Mouse (Mus musculus): ENCODE results near the gene Gpr33.

Gene Gpr33

DNA sequence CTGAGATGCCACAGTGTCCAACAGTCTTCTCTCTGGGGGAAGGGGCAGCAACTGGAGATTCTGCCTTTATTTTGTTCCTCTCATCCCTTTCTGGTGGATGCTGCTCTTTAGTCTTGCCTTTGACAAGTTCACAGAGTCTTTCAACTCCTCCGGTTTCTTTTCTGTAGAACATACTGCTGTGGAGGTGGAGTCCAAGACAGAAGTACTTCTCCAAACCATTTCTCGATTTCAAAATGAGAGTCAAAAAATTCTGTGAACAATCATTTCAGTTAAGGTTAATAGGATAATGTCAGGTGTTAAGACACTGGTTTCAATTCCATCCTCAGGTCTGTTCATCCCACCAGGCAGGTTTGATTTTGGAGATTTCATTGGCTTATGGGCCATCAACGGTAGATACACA lies at the start of gene Gpr33:
Gene Gpr33, minus strand, starts transcription at position 101 of the 400 bp plus-strand sequence.
- DNase-seq (ENCODE audit: low spot score) = no peak

DNA sequence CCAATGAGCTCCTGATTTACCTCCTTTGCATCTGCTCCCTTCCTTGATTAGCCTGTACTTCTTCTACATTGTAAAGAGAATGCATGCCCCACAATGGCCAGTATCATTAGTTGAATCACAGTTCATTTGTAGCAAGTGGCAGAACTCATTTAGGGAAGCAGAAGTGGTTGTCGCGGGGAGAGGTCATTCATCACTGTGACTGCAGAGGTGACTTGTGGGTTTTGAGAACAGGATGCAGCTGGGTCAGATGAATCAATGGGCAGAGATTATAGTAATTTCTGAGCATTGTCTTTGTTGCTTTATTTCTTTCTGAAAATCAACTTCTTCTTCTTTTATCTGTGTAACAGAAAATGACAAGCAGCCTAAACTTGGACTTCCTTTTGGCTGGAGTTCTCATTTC lies 21.5 kb upstream of the Gpr33 start:
- DNase-seq (ENCODE audit: low spot score) = no peak

DNA sequence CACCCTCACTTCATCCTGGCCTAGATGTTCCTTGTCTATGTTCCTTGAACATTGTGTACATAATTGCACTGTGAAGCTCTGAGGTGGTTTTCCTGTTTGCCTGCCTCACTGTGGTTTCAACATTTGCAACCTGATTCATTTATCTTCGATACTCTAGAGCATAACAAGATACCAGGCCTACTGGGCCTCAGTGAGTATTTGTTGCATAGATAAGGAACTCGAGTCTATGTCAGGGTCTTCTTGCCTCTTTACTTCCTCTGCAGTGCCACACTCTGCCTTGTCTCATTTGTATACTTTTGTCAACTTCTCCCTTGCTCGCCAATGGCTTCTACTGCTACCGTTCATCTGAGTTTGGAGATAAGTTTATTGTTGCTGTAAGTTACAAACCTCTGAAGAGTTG lies 18.5 kb upstream of the Gpr33 start:
- no peak for DNase-seq (ENCODE audit: low spot score)

DNA sequence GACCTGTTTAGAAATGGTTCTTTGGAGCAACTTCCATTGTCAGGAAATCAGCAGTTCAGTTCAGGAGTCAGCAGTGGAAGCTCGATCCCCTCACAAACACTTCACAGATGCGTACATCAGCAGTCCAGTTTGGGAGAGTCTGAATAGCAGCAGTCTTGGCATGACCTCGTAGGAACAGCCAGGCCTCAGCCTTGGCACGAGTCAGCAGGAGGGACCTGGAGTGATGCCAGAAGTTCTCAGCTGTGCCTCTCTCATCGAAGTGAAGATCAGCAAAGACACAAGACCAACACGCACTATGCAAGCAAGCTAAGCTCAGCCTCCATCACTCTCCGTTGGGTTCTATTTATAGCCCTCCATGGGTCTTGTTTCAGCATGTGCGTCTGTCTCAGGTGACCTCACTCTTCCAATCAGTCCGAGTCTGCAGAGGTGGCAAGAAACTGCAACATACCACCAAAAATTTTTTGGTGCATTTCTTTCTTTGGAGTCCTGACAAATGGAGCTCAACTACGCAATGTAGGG lies 15.0 kb upstream of the Gpr33 start:
- DNase-seq (ENCODE audit: low spot score) = no peak

- DNase-seq (ENCODE audit: low spot score) = no peak
These were observed 10.5 kb upstream of the Gpr33 start for GRCm38 (mm10) chr12:52038352-52038751.

- no peak for DNase-seq (ENCODE audit: low spot score)
These were observed 7.1 kb upstream of the Gpr33 start for GRCm38 (mm10) chr12:52034956-52035355.

- no peak for DNase-seq (ENCODE audit: low spot score)
These were observed 4.4 kb upstream of the Gpr33 start for GRCm38 (mm10) chr12:52032276-52032675.

GRCm38 (mm10) chr12:52014494-52015029 lies 13.3 kb downstream of the Gpr33 start:
- DNase-seq (ENCODE audit: low spot score) = no peak

- no peak for DNase-seq (ENCODE audit: low spot score)
These were observed 13.8 kb downstream of the Gpr33 start for GRCm38 (mm10) chr12:52014044-52014443.

DNA sequence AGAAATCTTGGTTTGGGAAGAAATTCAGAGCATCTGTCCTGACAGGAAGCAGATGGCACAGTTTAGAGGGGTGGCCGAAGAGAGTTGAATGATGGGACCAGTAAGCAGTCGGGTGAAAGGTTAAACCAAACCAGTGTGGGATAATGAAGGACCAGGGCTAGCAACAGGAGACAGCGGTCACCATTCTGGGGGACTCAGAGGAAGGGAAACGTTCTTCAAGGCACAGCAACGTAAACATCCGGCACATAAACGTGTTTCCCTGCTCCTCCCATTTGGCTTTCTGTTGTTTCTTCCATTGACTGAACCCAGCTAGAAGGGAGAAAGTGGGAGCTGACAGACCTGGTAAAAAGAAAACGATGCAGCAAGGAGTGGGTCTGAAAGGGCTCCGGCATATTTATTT lies 14.6 kb downstream of the Gpr33 start:
- DNase-seq (ENCODE audit: low spot score) = no peak

DNA sequence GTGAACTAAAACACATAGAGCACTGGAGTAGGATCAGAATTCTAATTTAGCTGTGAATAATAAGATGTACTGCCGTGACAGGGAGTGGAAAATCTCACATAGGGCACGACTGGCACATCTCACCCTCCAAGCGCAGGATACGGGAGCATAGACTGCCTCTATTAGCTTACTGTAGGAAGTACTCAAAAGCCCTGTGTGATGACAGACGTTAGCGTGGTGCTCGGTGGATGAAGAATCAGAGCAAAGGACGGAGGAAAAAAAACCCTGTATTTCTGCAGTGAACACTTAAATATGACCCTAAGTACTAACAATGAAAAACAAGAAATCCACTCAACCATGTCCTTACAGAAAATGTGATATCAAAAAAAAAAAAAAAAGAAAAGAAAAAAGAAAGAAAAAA lies 15.7 kb downstream of the Gpr33 start:
- DNase-seq (ENCODE audit: low spot score) = no peak

DNA sequence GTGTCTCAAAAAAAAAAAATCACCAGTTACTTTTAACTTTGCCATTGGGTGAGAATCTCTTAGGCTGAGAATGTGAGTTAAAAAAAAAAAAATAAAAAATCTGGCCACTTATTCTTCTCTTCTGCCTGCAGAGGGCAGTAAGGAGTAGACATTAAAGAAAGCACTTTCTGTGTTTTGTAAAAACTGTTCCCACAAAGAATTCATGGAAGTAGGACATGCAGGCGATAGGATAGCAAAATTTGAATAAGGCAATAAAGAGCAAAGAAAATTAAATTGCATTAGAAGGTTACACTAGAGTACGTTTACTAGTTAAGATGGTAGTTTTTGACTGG lies 17.3 kb downstream of the Gpr33 start:
- DNase-seq (ENCODE audit: low spot score) = peak; percentile 32

GRCm38 (mm10) chr12:52009928-52010629 lies 17.8 kb downstream of the Gpr33 start:
- DNase-seq (ENCODE audit: low spot score) = no peak

DNA sequence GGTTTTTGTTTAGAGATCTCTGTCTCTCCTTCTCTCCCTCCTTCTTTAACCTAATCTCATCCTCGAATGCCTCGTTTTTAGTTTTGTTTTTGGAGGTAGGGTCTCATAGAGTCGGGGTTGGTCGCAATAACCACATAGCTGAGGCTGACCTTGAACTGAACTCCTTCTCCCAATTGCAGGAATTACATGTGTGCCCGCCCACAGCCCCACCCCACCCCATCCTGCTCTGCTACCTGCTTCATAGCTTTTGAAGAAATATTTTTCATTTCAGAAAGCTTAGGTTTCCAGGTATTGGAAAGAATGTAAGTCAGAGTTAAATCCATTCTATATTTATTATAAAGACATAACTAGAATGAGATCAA lies 21.2 kb downstream of the Gpr33 start:
- no peak for DNase-seq (ENCODE audit: low spot score)

DNA sequence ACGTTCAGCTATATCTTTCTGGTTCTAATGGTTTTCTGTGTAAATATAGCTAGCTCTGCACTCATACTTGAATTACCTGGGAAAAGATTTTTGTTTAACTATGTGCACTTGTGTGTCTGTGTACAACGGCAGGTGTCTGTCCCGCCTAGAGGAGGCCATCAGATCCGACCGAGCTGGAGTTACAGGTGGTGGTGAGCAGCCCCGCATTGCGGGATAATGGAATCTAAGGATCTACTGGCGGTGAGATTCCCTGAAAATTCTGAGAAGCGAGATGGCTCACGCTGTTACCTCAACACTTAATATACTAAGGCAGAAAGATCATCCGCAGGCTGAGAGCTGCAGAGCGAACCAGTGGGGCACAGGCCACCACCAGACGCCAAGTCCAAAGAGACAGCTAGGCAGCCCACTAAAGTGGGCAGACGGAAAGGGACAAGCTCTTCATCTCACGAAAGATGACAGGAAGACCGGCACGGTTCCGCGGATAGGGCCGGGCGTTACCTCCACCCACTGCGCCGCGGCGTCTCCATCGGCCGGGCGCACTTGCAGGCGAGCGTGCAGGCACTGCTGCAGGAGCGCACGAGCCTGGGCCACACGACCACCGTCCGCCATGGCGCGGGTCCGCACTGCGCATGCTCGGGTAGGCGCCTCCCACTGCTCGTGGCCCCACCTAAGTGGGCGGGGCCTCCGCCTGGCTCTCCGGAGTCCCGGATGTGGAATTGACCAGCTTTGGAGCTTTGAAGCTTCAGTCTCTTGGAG lies 21.8 kb downstream of the Gpr33 start, which contains the start of gene Dtd2:
Gene Dtd2, minus strand, starts transcription at position 625 of the 756 bp plus-strand sequence.
- peak; percentile 90 for DNase-seq (ENCODE audit: low spot score)

- DNase-seq (ENCODE audit: low spot score) = no peak
These were observed 25.1 kb downstream of the Gpr33 start for GRCm38 (mm10) chr12:52002746-52003145.

GRCm38 (mm10) chr12:52001544-52001943 lies 26.3 kb downstream of the Gpr33 start:
- DNase-seq (ENCODE audit: low spot score) = peak; percentile 78

DNA sequence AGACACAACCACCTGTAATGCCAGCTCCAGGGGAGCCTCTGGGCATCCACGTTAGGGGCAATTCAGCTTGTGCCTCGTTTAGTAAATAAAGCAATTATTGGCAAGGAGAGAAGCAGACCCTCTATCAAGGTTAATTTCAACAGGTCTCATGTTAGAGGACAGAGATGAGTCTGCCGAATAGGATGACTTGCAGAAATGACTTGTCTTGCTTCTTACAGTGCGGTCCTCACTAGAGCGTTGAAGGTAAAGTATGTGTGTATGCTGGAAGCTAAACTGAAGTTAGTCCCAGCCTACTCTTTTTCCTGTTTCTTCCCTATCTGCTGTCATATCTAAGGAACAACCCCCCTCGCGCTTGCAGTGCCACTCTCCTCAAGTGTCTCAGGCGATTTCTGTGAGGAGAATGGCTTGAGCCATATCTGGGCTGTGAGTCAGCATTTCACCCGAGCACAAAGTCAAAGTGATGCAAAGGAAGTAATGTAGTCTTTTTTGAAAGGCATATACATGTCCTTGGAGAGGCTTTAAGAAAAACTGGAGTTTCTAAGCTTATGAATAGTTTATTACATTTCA lies 29.4 kb downstream of the Gpr33 start:
- DNase-seq (ENCODE audit: low spot score) = no peak

- DNase-seq (ENCODE audit: low spot score) = no peak
These were observed 31.9 kb downstream of the Gpr33 start for GRCm38 (mm10) chr12:51995738-51996536.

DNA sequence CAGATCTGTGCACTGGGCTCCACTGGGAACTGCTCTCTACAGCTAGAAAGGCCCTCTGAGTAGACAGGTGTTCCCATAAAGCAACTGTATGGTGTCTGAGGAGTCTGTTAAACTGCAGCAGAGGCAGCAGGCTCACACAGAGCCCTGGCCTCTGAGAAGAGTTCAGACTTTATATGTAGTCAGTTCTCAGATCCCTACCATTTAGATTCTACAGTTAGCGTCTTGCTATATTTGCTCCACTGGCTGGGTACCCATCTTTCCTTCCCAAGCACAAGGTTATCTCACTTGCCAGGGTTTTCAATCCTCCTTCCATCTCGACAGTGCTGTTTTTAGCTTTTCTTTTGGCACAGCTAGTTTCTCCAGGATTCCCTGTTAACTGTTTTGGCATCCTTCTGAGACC lies 37.2 kb downstream of the Gpr33 start:
- no peak for DNase-seq (ENCODE audit: low spot score)

DNA sequence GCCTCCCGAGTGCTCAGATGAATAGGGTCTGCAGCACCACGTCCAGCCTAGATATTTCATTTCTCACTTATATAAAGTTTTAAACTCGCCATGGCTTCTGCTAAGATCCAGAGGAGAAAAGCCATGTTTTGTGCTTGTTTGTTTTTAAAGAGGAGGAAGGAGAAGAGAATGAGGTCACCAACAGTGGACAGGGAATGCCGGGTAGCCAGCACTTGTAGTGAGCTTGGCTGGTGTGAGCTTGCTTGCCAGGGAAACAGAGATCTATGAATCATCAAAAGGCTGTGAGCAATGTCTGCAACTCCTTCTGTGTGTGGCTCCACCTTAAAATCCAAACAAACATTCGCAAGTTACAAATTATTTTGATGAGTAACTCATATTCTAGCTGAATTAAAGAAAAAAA lies 39.3 kb downstream of the Gpr33 start:
- DNase-seq (ENCODE audit: low spot score) = no peak

DNA sequence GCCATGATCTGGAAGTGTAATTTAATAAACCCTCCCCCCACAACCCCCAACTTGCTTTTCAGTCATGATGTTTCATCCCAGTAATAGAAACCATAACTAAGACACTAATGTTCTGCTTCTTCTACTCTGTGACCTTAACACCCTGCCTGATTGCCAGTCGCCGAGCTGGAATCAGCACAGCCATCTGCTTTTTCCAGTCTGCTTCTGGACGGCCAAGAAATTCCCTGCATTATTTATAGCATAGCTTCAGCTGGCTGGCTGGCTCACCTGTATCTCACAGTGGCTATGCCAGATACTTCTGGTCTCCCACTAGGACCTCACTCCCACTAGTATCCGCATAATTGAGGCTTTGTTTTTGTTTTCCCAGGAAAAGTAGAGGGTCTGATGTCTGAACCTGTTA lies 42.0 kb downstream of the Gpr33 start:
- no peak for DNase-seq (ENCODE audit: low spot score)
